Mouse (Mus musculus) liver, adult (tissue): ENCODE results near the gene Sec14l1.

ENCODE experiments used
- GATA4 ChIP-seq: IDR thresholded peaks from 2 replicates; pipeline ENCODE4 v1.6.1; 2014; ENCODE audit warnings: mild to moderate bottlenecking, low read length; ENCODE audit not compliant: insufficient replicate concordance

Gene Sec14l1

DNA sequence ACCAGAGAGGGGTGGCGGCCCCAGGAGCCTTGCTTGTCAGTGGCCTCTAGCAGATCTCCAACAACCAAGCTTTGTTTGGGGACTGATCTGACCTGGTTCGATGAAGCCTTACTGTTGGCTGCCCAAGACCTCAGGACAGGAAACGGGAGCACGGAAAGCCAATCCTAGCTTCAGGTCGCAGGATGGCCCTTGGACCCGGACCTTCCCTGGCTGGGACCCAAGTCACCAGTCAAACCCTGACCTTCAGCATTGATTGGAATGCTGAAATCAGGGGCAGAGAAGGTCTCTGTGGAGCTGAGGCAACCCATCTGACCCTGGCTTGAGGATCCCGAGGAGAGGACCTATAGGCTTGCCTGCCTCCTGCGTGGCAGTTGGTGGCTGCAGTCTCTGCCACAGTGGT is 89.6 kb downstream of the Sec14l1 start:
- no peak for TF ChIP-seq GATA4

- TF ChIP-seq GATA4 = no peak
These were observed 90.1 kb downstream of the Sec14l1 start for GRCm38 (mm10) chr11:117205042-117205441.

DNA sequence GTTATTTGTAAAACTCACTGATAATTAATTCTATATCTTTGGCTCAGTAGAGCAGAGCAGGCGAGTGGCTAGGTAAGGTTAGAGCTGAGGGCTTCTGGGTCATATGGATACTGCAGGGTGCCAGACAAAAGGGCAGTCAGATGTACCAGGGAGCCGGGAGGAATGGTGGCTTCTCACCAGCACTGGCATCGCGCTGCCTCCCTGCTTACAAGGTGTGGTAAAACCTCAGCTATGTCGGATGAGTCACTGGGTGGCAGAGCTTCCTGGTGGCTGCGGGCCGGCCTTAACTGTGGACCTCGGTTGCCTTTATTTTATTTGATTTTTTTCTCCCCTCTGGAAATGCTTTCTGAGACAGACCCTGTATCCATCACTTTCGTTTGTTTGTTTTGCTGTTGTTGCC is 90.5 kb downstream of the Sec14l1 start:
- no peak for TF ChIP-seq GATA4

DNA sequence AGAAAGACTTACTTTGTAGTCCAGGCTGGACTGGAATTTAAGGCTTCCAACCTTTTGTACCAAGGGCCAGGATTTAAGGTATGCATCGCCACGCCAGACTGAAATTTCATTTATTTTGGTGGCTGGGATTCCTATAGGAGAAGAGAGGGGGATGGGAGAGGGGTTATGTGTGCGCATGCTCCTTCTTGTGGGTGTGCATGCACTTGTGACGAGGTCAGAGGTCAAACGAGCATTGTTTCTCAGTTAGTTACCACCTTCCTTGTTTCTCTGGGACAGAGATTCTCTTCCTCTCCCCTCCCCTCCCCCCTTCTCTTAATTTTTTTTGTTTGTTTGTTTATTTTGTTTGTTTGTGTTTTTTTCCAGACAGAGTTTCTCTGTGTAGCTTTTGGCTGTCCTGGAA is 92.5 kb downstream of the Sec14l1 start:
- TF ChIP-seq GATA4 = no peak

GRCm38 (mm10) chr11:117208151-117208673 is 93.2 kb downstream of the Sec14l1 start:
- no peak for TF ChIP-seq GATA4
